Mouse (Mus musculus): ENCODE measurements around the gene Rpl36-ps4.
"Not testable (repeated sequence)": the region's sequence is repeated elsewhere in the genome, so short reads cannot be mapped to it uniquely, and the experiment has no call there.

Gene Rpl36-ps4

GRCm38 (mm10) chr17:87934736-87935135 is 14.0 kb downstream of the Rpl36-ps4 start:
- in situ Hi-C loops (cut with MboI; ENCODE audit: low sequenced_read_pairs), result no loop called here

GRCm38 (mm10) chr17:87936156-87936555 is 15.4 kb downstream of the Rpl36-ps4 start:
- in situ Hi-C loops (cut with MboI; ENCODE audit: low sequenced_read_pairs), result no loop called here

GRCm38 (mm10) chr17:87948965-87949584 is 28.3 kb downstream of the Rpl36-ps4 start:
- in situ Hi-C loops (cut with MboI; ENCODE audit: low sequenced_read_pairs), result loop anchor here (10.0 kb wide), 1 partner anchor 264 kb away; no protein-coding TSS in a partner anchor

- in situ Hi-C loops (cut with MboI; ENCODE audit: low sequenced_read_pairs), result not testable (repeated sequence)
Observed at GRCm38 (mm10) chr17:87954618-87955124, 33.9 kb downstream of the Rpl36-ps4 start.

- in situ Hi-C loops (cut with MboI; ENCODE audit: low sequenced_read_pairs), result no loop called here
Observed at GRCm38 (mm10) chr17:87957096-87957840, 36.5 kb downstream of the Rpl36-ps4 start.

- in situ Hi-C loops (cut with MboI; ENCODE audit: low sequenced_read_pairs), result no loop called here
Observed at GRCm38 (mm10) chr17:87958283-87958682, 37.5 kb downstream of the Rpl36-ps4 start.

GRCm38 (mm10) chr17:87959406-87959805 is 38.6 kb downstream of the Rpl36-ps4 start:
- in situ Hi-C loops (cut with MboI; ENCODE audit: low sequenced_read_pairs), result not testable (repeated sequence)

GRCm38 (mm10) chr17:87959931-87960330 is 39.2 kb downstream of the Rpl36-ps4 start:
- in situ Hi-C loops (cut with MboI; ENCODE audit: low sequenced_read_pairs), result not testable (repeated sequence)

GRCm38 (mm10) chr17:87963081-87964075 is 42.6 kb downstream of the Rpl36-ps4 start:
- in situ Hi-C loops (cut with MboI; ENCODE audit: low sequenced_read_pairs), result no loop called here

- in situ Hi-C loops (cut with MboI; ENCODE audit: low sequenced_read_pairs), result not testable (repeated sequence)
Observed at GRCm38 (mm10) chr17:87968483-87968926, 47.7 kb downstream of the Rpl36-ps4 start.

Measured in CH12F3 (cell line).